Mouse (Mus musculus) MEL (cell line): ENCODE measurements around the gene Gm4744.

Source experiments
- CTCF ChIP-seq, 3 experiments: IDR thresholded peaks in 2 of 3; conservative IDR thresholded peaks in 1 of 3; 2 replicates each; pipeline ENCODE4 v1.5.1; 2011 to 2012; ENCODE audit warnings: low read length in 3 of 3, low read depth in 2 of 3, mild to moderate bottlenecking in 2 of 3, improper control_type of control experiment in 1 of 3, inconsistent platforms in 1 of 3, mixed read lengths in 1 of 3, moderate library complexity in 1 of 3; ENCODE audit not compliant: control insufficient read depth in 1 of 3, insufficient read depth in 1 of 3, poor library complexity in 1 of 3, severe bottlenecking in 1 of 3
- E2F4 ChIP-seq: IDR thresholded peaks from 2 replicates; pipeline ENCODE4 v1.6.1; 2011; ENCODE audit warnings: low read depth, low read length, improper control_type of control experiment, borderline replicate concordance
- EP300 ChIP-seq, 2 experiments: IDR thresholded peaks; 2 replicates each; pipeline ENCODE4 v1.6.1; 2011; ENCODE audit warnings: improper control_type of control experiment in 2 of 2, low read length in 2 of 2, low read depth in 1 of 2, mild to moderate bottlenecking in 1 of 2
- GATA1 ChIP-seq: IDR thresholded peaks from 2 replicates; pipeline ENCODE4 v1.6.1; 2011; ENCODE audit warnings: low read depth, low read length, improper control_type of control experiment
- JUND ChIP-seq: IDR thresholded peaks from 2 replicates; pipeline ENCODE4 v1.6.1; 2011; ENCODE audit warnings: low read depth, mild to moderate bottlenecking, improper control_type of control experiment, low read length
- MEF2A ChIP-seq: IDR thresholded peaks from 2 replicates; pipeline ENCODE4 v1.6.1; 2014; ENCODE audit warnings: low read depth, mild to moderate bottlenecking, inconsistent platforms, low read length, improper control_type of control experiment; ENCODE audit not compliant: poor library complexity, insufficient replicate concordance, severe bottlenecking; ENCODE audit errors: extremely low read depth
- POLR2A ChIP-seq, 2 experiments: IDR thresholded peaks; 2 replicates each; pipeline ENCODE4 v1.6.1; 2011 to 2012; ENCODE audit warnings: low read length in 2 of 2, mild to moderate bottlenecking in 2 of 2, control low read depth in 1 of 2, improper control_type of control experiment in 1 of 2, low read depth in 1 of 2, moderate library complexity in 1 of 2; ENCODE audit not compliant: control insufficient read depth in 1 of 2, insufficient read depth in 1 of 2, poor library complexity in 1 of 2
- POLR2AphosphoS2 ChIP-seq: IDR thresholded peaks from 2 replicates; pipeline ENCODE4 v1.6.1; 2011; ENCODE audit warnings: low read length, improper control_type of control experiment
- RAD21 ChIP-seq: IDR thresholded peaks from 2 replicates; pipeline ENCODE4 v1.6.1; 2011; ENCODE audit warnings: mild to moderate bottlenecking, low read depth, low read length, improper control_type of control experiment
- SIN3A ChIP-seq: IDR thresholded peaks from 2 replicates; pipeline ENCODE4 v1.6.1; 2012; ENCODE audit warnings: low read length, improper control_type of control experiment, inconsistent platforms
- USF1 ChIP-seq: IDR thresholded peaks from 2 replicates; pipeline ENCODE4 v1.6.1; 2014; ENCODE audit warnings: low read depth, mild to moderate bottlenecking, inconsistent platforms, low read length, improper control_type of control experiment, moderate library complexity
- ZNF384 ChIP-seq: IDR thresholded peaks from 2 replicates; pipeline ENCODE4 v1.6.1; 2012; ENCODE audit warnings: low read depth, mild to moderate bottlenecking, inconsistent platforms, low read length, improper control_type of control experiment

- TF ChIP-seq POLR2AphosphoS2, result no peak
- TF ChIP-seq JUND, result no peak
- TF ChIP-seq USF1, result no peak
- no peak for TF ChIP-seq CTCF (IDR thresholded peaks at IDR 0.05 in 2 of 3, conservative IDR thresholded peaks at IDR 0.05 in 1 of 3; ENCODE audit: control insufficient read depth in 1 of 3, insufficient read depth in 1 of 3, low read depth in 2 of 3, low read length in 3 of 3, poor library complexity in 1 of 3, severe bottlenecking in 1 of 3)
- TF ChIP-seq GATA1, result no peak
- no peak for TF ChIP-seq MEF2A
- no peak for TF ChIP-seq EP300 (IDR thresholded peaks at IDR 0.05; ENCODE audit: low read depth in 1 of 2, low read length in 2 of 2)
- TF ChIP-seq POLR2A (IDR thresholded peaks at IDR 0.05; ENCODE audit: control insufficient read depth in 1 of 2, insufficient read depth in 1 of 2, low read depth in 1 of 2, low read length in 2 of 2, poor library complexity in 1 of 2), result no peak
- TF ChIP-seq E2F4, result no peak
- no peak for TF ChIP-seq SIN3A
- TF ChIP-seq ZNF384, result no peak
- TF ChIP-seq RAD21, result no peak
Observed at GRCm38 (mm10) chr6:40900287-40900686, 51.4 kb downstream of the Gm4744 start, which contains the start of gene Prss58.
